Mouse (Mus musculus): Measurements from ENCODE around the gene Galnt9. TPM values are rescaled to one million over a fixed set of nuclear protein-coding genes. Genes with fewer than 3 reads are reported as not detected.
A peak's percentile ranks its signal among the peaks of the same experiment; 100 is the strongest.

Gene Galnt9
- polyA plus RNA-seq, 1 experiment from 2014 or later, result 14.1 TPM

DNA sequence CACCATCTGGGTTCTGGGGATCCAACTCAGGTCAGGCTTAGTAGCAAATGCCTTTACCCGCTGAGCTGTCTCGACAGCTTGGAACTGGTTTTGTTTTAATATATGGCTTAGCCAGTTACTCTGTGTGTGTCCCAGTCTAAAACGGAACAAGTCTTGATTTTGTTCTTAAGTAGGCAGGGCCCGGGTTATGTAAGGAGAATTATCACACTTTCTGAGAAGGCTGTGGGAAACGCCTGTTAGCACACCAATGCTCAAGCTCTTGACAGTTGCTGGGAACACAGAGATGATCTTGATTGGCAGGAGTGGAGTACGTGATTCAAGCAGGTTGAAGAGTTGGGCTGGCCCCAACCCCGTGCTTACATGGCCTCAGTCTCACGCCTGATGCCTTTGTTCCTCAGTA lies 15.5 kb downstream of the Galnt9 start:
- Histone ChIP-seq H3K9me3 (no peaks in the 10 kb centered on the region), H3K36me3 (no peaks in the 10 kb centered on the region), H3K9ac (replicated peaks) (no peak overlapping the region), H3K27me3 (no peaks in the 10 kb centered on the region), H3K4me2 (replicated peaks) (no peak overlapping the region), H3K27ac (no peak overlapping the region), H3K4me3 (replicated peaks) (no peak overlapping the region), H3K4me1 (replicated peaks) (no peaks in the 10 kb centered on the region)
- no peak for ATAC-seq
- 92% methylated on average over 8 of the region's 8 CpGs for WGBS

DNA sequence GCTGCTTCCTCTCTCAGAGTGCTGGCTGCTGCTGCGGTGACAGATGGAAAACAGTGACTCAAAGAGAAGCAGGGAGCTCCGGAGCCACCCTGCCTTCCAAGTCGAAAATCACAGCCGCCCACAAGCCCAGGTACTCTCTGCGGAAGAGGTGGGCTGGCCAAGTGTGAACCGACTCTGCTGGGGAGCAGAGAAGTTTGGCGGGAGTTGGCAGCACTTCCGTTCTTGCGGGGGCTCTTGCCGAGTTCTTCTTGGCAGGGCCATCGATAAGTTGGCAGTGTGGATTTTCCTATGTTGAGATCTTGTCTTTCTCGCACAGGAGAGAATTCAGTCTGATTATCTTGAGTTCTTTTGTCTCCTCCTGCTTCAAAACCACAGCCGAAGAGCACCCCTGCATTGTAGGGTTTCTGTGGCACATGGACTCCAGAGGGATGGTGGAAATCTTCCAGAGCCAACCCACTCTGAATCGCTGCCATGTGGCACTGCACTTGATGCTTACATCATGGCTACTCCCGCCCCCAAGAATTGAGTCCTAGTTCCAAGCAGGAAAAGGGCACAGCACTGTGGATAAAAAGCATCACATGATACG lies 18.7 kb downstream of the Galnt9 start:
- Histone ChIP-seq H3K4me2 (replicated peaks) (no peak overlapping the region), H3K4me3 (replicated peaks) (no peak overlapping the region), H3K27me3 (no peaks in the 10 kb centered on the region), H3K9me3 (no peaks in the 10 kb centered on the region), H3K36me3 (no peaks in the 10 kb centered on the region), H3K4me1 (replicated peaks) (peaks cover 6% of the 10 kb centered on the region; the same call in 1 of the 2 replicates), H3K27ac (no peak overlapping the region), H3K9ac (replicated peaks) (no peak overlapping the region)
- WGBS, result 90% methylated on average over 16 of the region's 16 CpGs
- ATAC-seq, result no peak

DNA sequence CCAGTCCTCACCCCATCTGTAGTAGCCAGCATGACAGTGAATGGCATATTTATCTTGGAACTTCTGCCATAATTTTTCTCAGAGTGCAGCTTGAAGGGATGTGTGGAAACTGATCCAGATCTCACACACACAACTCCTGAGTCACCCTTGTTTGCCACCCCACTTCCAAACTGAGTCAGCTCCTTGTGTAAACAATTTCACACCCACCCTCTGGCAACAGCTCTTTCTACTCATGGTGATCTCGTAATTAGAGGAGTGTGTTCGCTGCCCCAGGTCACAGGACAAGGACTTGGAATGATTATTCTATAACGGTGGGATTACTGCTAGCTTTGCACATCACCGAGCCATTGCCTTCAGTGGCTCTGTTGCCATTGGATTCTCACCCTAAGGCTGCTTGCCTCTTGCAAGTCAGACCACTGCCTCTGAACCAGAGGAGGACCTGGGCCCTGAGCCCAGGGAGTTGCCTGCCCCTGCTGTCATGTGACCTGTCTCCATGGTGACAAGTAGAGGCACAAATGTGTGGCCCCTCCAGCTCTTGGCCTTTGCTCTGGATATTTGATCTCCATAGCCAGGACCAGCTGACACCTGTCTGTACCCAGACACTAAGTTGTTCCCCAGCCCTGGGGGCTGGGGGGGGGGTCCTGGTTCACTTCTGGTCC lies 21.0 kb downstream of the Galnt9 start:
- Histone ChIP-seq H3K4me3 (replicated peaks) (no peak overlapping the region), H3K27me3 (no peaks in the 10 kb centered on the region), H3K4me1 (replicated peaks) (peaks cover 11% of the 10 kb centered on the region), H3K36me3 (no peaks in the 10 kb centered on the region), H3K9ac (replicated peaks) (no peak overlapping the region), H3K9me3 (no peaks in the 10 kb centered on the region), H3K27ac (no peak overlapping the region), H3K4me2 (replicated peaks) (no peak overlapping the region)
- WGBS, result 45% methylated on average over 4 of the region's 4 CpGs
- 0 out of 2 replicates have a peak, but pooled peaks have one; percentile 11 for ATAC-seq

DNA sequence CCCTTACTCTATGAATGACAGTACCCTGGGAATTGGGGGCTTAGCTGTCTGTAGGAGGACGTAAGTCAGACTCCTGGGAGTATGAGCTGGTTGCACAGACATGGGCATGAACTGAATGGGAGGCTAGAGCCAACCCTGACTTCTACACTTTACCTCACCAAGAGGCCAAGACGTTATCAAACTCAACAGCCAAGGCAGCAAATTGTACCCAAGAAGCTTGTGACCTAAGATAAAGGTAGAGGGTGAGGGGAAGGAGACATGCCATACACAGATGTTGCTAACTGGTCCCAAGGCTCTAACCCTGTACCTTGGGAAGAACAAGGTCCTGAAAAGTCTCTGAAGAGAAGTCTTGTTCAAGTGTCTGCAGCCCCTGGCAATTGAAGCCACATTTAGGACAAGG lies 23.4 kb downstream of the Galnt9 start:
- Histone ChIP-seq H3K4me1 (replicated peaks) (peaks cover 13% of the 10 kb centered on the region), H3K9me3 (no peaks in the 10 kb centered on the region), H3K27ac (no peak overlapping the region), H3K4me3 (replicated peaks) (no peak overlapping the region), H3K36me3 (no peaks in the 10 kb centered on the region), H3K4me2 (replicated peaks) (no peak overlapping the region), H3K9ac (replicated peaks) (no peak overlapping the region), H3K27me3 (no peaks in the 10 kb centered on the region)
- 85% methylated on average over 2 of the region's 2 CpGs for WGBS
- ATAC-seq, result no peak

DNA sequence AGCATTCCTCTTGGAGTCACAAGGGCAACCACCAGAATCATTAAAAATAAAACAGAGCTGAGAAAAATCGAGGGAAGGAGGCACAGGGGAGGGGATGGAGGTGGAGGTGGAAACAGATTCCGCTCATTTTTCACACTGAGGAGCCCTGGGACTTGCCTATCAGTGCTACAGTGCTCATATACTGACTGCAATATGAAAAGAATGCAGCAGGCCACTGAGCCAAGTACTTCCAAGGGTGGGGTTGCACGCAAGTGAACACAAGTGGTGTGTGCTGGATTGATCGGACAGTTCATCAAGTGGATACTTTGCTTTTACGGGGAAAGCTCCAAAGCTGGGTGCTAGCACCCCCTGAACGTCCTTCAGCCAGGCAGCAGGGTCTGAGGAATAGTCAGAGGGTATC lies 30.7 kb downstream of the Galnt9 start:
- H3K9ac ChIP-seq (replicated peaks), result no peak overlapping the region
- H3K9me3 ChIP-seq, result no peaks in the 10 kb centered on the region
- WGBS, result 74% methylated on average over 6 of the region's 6 CpGs
- ATAC-seq, result no peak
- no peak overlapping the region for H3K4me2 ChIP-seq (replicated peaks)
- H3K4me3 ChIP-seq (replicated peaks), result no peak overlapping the region
- H3K27me3 ChIP-seq, result peaks cover 4% of the 10 kb centered on the region; the same call in 1 of the 2 replicates
- no peaks in the 10 kb centered on the region for H3K36me3 ChIP-seq
- no peak overlapping the region for H3K27ac ChIP-seq
- 0 out of 2 replicates have a peak, but pooled peaks cover 3% of the 10 kb centered on the region for H3K4me1 ChIP-seq (replicated peaks)

DNA sequence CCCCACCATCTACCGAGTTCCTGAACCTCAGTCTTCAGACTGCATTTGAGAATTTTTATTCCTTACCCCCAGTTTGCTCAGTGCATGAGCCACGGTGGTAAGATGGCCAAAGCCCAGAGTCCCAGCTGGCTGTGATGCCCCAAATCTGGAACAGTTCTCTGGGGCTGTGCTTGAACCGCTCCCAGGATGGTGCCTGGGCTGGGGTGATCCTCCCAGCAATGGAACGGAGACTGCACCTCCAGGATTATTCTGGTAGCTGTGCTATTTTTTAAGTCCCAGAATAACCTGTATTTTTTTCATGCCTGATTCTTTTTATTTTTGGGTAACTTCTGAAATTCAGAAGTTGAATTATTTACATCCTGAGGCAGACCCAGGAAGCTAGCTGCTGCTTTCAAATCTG lies 35.1 kb downstream of the Galnt9 start:
- no peaks in the 10 kb centered on the region for H3K9me3 ChIP-seq
- WGBS, result 96% methylated on average over 4 of the region's 4 CpGs
- no peak overlapping the region for H3K9ac ChIP-seq (replicated peaks)
- H3K36me3 ChIP-seq, result no peaks in the 10 kb centered on the region
- no peak for ATAC-seq
- no peak overlapping the region for H3K27ac ChIP-seq
- peaks cover 4% of the 10 kb centered on the region; the same call in 1 of the 2 replicates for H3K27me3 ChIP-seq
- peaks cover 17% of the 10 kb centered on the region for H3K4me1 ChIP-seq (replicated peaks)
- H3K4me2 ChIP-seq (replicated peaks), result no peak overlapping the region
- no peak overlapping the region for H3K4me3 ChIP-seq (replicated peaks)

DNA sequence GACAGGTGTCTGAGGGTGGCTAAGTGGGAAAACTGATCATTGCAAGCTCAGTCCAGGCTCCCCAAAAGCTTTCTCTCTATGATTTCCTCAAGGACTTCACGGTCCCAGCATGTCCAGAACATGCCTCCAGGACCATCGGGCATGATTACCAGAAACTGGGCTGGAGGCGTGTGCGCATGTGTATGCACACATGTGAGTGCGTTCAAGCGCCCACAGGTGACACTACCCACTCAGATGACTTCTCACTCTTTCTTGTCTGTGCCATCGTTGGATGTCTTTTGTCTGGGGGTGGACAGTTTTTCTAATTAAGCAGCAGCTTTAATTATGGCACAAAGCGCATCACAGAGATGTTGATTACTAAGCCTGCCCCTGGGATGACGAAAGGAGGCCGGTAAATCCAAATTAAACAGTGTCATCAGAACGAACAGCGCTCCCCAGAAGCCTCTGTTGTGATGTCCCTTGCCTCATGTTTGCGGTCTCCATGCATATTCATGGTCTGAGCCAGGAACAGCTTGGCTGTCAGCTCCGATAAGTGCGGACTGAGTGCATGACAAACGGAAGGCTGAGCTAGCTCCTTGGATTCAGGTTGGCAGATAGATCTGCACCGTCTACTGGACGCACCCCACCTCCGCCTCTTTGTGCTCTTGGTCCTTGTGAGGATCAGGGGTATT lies 36.5 kb downstream of the Galnt9 start:
- WGBS, result 56% methylated on average over 19 of the region's 19 CpGs
- ATAC-seq, result peak; percentile 88

DNA sequence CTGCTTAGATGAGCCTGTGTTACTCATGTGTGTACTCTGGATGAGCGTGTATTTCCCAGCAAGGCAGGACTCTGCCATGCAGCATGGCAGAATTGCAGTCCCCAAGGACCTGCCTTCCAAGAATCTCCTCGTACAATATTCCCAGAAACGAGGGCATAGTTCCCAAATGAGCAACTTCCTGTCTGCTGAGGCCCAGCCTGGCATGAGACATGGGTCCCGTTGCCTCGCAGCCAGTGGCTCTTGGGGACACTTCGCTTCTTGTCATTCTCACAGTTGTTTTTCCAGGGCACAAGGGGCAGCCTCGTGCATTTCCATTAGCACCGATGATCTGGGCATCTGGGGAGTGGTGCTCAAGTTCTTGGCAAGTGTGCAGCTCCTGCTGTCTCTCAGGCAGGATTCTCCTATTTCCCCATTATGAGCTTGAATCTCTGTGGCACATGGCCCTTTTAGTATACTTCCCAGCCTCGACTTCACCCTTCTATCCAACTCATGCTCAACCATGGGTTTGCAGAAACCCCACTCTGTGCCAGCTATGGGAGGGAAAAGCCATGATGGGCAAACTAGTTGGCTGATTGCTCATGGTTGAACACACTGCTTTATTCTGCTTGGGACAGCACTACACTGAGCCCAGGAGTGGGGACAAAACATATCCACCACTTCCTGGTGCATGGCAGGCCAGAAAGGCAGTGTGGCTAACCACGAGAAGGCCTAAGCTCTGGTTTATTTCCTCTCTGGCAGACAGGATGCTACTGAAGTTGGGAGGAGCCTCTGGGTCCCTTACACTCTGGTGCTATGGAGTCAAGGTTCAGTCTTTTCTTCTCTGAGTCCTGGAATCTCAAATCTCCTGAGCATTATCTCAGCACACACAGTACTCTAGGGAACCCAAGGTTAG lies 38.7 kb downstream of the Galnt9 start:
- 79% methylated on average over 10 of the region's 10 CpGs for WGBS
- Histone ChIP-seq H3K4me2 (replicated peaks) (no peak overlapping the region), H3K9ac (replicated peaks) (no peak overlapping the region), H3K36me3 (no peaks in the 10 kb centered on the region), H3K4me1 (replicated peaks) (peaks cover 17% of the 10 kb centered on the region), H3K9me3 (no peaks in the 10 kb centered on the region), H3K27me3 (no peaks in the 10 kb centered on the region), H3K27ac (no peak overlapping the region), H3K4me3 (replicated peaks) (no peak overlapping the region)
- ATAC-seq, result no peak

More for the DNA sequence above, 36.5 kb downstream of the Galnt9 start:
- no peak overlapping the region for H3K4me2 ChIP-seq (replicated peaks)
- peaks cover 4% of the 10 kb centered on the region; the same call in 1 of the 2 replicates for H3K27me3 ChIP-seq
- no peaks in the 10 kb centered on the region for H3K36me3 ChIP-seq
- H3K27ac ChIP-seq, result peak overlapping the region; percentile 21; the same call in 1 of the 2 replicates
- H3K4me1 ChIP-seq (replicated peaks), result peaks cover 17% of the 10 kb centered on the region
- H3K9me3 ChIP-seq, result no peaks in the 10 kb centered on the region
- H3K9ac ChIP-seq (replicated peaks), result no peak overlapping the region
- no peak overlapping the region for H3K4me3 ChIP-seq (replicated peaks)

DNA sequence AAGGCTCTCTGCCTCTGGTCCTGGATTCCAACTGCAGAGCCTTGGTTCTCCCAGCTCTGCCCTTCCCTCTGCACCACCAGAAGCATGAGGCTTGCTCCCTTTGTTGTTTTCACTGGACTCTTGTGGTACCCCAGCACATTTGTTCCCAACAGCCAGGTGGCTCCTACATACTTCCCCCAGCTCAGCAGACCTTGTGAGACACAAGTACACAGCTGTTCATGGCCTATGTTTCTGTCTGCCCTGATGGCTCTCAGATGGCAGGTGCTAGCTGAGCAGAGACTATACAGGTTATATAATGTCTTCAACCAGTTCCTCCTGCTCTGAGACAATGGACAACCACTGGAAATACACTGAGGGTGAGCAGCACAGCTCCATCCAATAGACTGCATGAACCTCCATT lies 43.3 kb downstream of the Galnt9 start:
- H3K9ac ChIP-seq (replicated peaks), result no peak overlapping the region
- H3K9me3 ChIP-seq, result no peaks in the 10 kb centered on the region
- H3K27ac ChIP-seq, result no peak overlapping the region
- no peaks in the 10 kb centered on the region for H3K27me3 ChIP-seq
- H3K4me2 ChIP-seq (replicated peaks), result no peak overlapping the region
- ATAC-seq, result no peak
- no peaks in the 10 kb centered on the region for H3K36me3 ChIP-seq
- no peak overlapping the region for H3K4me3 ChIP-seq (replicated peaks)
- no peaks in the 10 kb centered on the region for H3K4me1 ChIP-seq (replicated peaks)

DNA sequence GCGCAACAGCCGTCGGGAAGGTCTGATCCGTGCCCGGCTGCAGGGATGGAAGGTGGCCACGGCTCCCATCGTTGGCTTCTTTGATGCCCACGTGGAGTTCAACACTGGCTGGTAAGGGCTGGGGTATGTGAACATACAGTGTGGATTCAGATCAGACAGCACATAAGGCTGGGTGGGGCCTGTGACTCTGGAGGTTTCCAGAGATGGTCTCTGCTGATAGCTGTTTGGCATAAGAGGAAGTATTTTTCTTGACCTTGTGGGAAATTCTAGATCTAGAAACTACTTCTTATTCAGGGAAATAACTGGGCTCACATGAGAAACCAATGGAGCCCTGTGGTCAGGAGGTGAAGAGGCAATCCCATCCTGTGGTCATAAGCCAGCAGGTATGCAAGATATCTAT lies 45.7 kb downstream of the Galnt9 start:
- H3K36me3 ChIP-seq, result no peaks in the 10 kb centered on the region
- WGBS, result 97% methylated on average over 8 of the region's 8 CpGs
- H3K27ac ChIP-seq, result no peak overlapping the region
- H3K4me2 ChIP-seq (replicated peaks), result no peak overlapping the region
- no peaks in the 10 kb centered on the region for H3K4me1 ChIP-seq (replicated peaks)
- no peaks in the 10 kb centered on the region; the same call in 1 of the 2 replicates for H3K27me3 ChIP-seq
- H3K9me3 ChIP-seq, result no peaks in the 10 kb centered on the region
- no peak overlapping the region for H3K4me3 ChIP-seq (replicated peaks)
- no peak overlapping the region for H3K9ac ChIP-seq (replicated peaks)
- no peak for ATAC-seq

DNA sequence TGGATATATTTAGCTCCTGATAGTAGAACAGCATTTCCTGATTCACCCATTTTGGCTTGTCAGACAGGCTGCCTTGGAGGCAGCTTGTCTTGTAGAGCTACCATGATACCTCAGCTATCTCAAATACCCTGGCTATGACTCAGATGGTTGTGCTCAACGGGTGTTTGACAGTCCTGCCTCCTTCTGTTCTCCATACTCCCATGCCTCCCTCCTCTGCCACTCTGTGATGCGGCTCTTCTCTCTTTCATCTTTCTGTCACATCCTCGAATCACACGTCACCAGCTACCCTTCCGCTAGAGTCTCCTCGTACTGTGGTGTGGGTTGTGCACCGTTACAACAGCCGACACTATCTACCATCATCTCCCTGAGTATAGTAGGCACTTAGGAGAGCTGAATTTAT lies 50.3 kb downstream of the Galnt9 start:
- no peak overlapping the region for H3K27ac ChIP-seq

More for the DNA sequence above, 50.3 kb downstream of the Galnt9 start:
- no peak overlapping the region for H3K4me2 ChIP-seq (replicated peaks)
- no peak for ATAC-seq
- 92% methylated on average over 8 of the region's 8 CpGs for WGBS
- H3K27me3 ChIP-seq, result no peaks in the 10 kb centered on the region; the same call in 1 of the 2 replicates
- H3K9ac ChIP-seq (replicated peaks), result no peak overlapping the region
- H3K36me3 ChIP-seq, result no peaks in the 10 kb centered on the region
- H3K4me1 ChIP-seq (replicated peaks), result peaks cover 9% of the 10 kb centered on the region; the same call in 1 of the 2 replicates
- H3K9me3 ChIP-seq, result no peaks in the 10 kb centered on the region
- no peak overlapping the region for H3K4me3 ChIP-seq (replicated peaks)

Measured in midbrain, embryonic 13.5 days (tissue).